Mouse (Mus musculus) frontal cortex, postnatal 14 days (tissue): ENCODE results near the gene Gadd45g.

Experiments used
- DNase-seq, 2 experiments: peaks; one replicate each; pipeline ENCODE4 v3.0.0; 2022; ENCODE audit warnings: low spot score in 2 of 2

The Gadd45g gene

GRCm38 (mm10) chr13:51885594-51885993 lies 39.1 kb downstream of the Gadd45g start:
- no peak for DNase-seq

- no peak for DNase-seq
Measured at GRCm38 (mm10) chr13:51886085-51886484, 39.6 kb downstream of the Gadd45g start.

GRCm38 (mm10) chr13:51886723-51887122 lies 40.2 kb downstream of the Gadd45g start:
- no peak for DNase-seq

- DNase-seq = no peak
Measured at GRCm38 (mm10) chr13:51888426-51888825, 41.9 kb downstream of the Gadd45g start.

GRCm38 (mm10) chr13:51891825-51892532 lies 45.5 kb downstream of the Gadd45g start:
- no peak for DNase-seq

GRCm38 (mm10) chr13:51897579-51897978 lies 51.1 kb downstream of the Gadd45g start:
- DNase-seq = no peak
